Mouse (Mus musculus): ENCODE measurements around the gene Abcc1.

The Abcc1 gene

DNA sequence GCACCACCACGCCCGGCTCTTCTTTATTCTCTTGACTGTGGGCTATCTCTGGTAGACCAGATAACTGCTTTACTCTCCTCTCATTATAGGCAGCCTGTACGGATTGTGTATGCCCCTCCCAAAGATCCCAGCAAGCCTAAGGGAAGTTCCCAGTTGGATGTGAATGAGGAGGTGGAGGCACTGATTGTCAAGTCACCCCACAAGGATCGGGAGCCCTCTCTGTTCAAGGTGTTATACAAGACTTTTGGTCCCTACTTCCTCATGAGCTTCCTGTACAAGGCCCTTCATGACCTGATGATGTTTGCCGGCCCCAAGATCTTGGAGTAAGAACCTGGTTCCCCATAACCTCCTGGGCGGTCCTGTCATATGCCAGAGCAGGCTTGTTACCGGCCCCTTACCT is 49.3 kb downstream of the Abcc1 start:
- no peak for TF ChIP-seq GATA4 (IDR thresholded peaks at IDR 0.05; ENCODE audit: insufficient replicate concordance, low read length)

DNA sequence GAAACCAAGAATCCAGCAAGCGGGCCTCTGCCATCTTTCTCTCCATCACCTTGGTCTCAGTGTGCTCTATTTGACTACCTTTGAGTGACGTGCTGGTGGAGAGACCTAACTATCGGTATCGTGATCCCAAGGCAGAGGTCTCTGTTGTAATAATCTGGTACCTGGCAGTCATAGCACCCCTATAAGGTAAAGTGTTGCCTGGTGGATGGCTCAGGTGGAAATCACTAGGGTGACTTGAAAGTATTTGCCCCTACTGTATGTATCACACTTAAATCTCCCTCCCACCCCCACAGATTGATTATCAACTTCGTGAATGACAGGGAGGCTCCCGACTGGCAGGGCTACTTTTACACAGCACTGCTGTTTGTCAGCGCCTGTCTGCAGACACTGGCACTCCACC is 49.8 kb downstream of the Abcc1 start:
- no peak for TF ChIP-seq GATA4 (IDR thresholded peaks at IDR 0.05; ENCODE audit: insufficient replicate concordance, low read length)

DNA sequence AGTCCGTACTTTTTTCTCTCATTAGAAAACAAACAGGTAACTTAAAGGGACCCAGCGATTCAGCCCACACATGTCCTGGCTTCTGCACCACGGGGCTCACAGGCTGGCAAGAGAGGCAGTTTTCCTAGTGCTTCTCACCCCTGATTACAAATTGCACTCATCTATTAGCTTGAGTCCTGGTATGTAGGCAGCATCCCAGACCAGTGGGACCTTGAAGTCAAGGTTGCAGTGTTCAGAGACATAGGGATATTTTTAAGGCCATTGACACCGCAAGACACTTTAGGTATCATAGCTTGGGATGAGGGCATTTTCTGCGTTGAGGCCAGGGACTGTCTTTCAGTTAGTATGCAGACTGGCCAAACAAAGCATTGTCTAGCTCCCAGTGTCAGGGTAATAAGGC is 51.2 kb downstream of the Abcc1 start:
- no peak for TF ChIP-seq GATA4 (IDR thresholded peaks at IDR 0.05; ENCODE audit: insufficient replicate concordance, low read length)

DNA sequence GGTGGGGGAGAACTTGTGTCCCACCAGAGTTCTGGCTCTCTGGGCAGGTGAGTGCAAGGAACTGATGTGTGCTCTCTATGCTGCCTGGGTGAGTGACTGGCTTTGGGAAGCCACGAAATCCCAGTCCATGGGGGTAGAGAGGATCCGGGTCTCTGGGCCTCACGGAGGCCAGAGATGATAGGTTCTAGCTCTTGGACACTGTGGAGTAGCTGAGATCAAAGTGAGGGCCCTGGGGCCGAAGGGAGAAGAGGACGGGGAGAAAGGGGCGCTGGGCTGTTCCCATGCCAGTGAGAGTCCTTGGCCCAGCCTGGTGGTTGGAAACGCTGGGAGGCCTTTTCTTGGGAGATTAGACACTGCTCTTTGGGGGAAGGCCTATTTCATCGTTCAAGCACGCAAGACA is 53.8 kb downstream of the Abcc1 start:
- no peak for TF ChIP-seq GATA4 (IDR thresholded peaks at IDR 0.05; ENCODE audit: insufficient replicate concordance, low read length)

DNA sequence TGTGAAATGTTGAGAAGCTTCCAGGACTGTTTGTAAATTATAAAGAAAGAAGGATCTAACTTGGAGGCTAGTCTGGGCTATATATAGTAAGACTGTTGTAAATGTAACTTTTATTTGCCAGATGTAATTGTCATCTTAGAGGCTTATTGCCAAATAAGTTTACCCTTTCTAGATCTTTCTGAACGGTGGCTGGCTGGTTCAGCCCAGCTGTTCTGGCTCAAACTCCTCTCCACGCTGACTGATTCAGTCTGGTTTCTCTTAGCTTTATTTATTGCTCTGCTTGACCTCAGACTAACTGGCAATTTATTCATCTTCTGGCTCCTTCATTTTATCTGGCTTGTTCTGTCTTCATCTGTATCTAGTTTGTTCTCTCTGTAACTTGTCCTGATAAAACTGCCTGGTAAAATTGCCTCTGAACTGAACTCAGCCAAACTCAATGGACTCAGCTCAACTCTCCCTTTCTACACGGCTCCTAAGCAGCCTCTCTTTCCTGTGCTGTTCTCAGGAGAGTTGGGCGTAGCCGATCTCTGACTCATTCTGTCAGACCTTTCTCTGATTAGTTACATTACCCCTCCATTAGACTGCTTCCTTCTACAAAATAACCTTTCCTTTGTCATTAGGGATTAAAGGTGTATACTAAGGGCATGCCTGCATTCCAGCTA is 55.7 kb downstream of the Abcc1 start:
- no peak for TF ChIP-seq GATA4 (IDR thresholded peaks at IDR 0.05; ENCODE audit: insufficient replicate concordance, low read length)

DNA sequence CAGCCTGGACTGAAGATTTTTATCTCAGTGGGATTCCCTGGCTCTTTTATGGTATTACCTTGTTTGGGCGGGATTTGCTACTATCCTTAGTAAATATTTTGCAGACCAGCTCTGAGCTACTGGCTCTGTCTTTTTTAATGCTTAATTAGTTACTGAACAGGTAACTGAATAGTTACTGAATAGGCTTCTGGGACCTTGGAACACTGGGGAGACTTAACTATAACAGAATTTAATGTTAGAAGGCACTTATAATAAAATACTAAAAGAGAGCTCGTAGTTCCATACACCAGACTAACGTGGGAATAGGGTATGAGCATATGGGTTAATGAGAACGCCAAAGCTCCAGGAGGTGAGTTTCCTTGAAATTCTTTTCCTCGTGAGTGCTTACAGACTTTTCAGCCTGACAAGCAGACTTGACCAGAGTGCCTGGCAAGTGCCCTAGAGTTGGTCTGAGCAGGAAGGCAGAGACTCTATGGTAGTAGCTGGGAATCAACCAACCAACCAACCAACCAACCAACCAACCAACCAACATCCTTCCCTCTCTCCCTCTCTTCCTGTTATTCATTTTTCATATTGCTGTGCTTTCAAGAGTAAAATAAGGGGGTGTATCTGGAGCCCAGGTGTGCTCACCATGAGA is 59.3 kb downstream of the Abcc1 start:
- TF ChIP-seq GATA4 (IDR thresholded peaks at IDR 0.05; ENCODE audit: insufficient replicate concordance, low read length): no peak

DNA sequence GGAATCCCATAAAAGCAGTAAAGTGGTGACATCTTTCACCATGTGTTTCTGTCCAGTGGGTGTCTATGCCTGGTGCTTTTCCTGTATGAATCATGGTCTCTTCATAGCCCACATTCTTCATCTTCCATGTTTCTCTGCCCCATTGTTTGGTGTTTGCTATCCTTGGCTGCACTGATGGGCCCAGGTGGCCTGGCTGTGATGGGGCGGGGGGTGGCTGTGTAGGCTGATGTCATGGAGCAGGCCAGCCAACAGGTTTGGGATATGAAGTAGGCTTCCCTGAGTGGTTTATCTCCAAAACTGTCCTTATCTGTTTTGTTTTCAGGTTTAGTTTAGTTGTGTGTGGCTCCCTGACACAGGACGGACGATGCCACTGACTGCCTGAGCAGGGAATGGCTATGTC is 60.7 kb downstream of the Abcc1 start:
- TF ChIP-seq GATA4 (IDR thresholded peaks at IDR 0.05; ENCODE audit: insufficient replicate concordance, low read length): no peak

DNA sequence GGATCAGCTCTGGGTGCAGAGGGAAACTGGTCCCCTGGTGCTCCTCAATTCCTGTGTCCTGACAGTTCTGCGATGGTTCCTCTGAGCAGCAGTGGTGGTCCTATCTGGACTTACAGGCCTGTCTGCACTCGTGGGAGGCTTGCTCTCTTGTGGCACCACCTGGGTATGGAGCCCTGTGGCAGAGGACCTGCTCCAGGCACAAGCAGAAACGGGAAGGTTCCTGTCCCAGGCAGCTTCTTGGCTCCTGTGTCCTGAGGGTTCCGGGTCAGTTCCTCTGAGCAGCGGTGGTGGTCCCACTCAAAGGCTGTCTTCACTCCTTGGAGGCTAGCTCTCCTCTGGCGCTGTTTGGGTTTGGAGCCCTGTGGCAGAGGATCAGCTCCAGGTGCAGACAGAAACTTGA is 68.0 kb downstream of the Abcc1 start:
- TF ChIP-seq GATA4 (IDR thresholded peaks at IDR 0.05; ENCODE audit: insufficient replicate concordance, low read length): no peak

DNA sequence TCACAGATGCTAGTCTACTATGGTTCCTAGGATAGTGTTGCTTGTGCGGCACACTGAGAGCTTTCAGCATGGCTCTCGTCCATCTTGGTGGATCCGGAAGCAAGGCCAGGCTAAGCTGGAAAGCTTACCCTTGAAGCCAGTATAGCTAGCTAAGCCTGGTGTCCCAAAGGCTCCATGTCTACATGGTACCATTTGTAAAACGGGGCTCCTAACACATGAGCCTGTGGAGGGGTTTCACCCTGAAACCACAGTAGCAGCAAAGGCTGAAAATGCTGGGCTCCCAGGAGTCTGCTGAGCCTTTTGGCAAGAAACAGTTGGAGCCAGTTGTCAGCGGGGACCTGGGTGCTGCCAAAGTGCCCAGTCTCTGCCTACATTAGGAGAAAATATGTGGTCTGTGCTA is 71.6 kb downstream of the Abcc1 start:
- no peak for TF ChIP-seq GATA4 (IDR thresholded peaks at IDR 0.05; ENCODE audit: insufficient replicate concordance, low read length)

DNA sequence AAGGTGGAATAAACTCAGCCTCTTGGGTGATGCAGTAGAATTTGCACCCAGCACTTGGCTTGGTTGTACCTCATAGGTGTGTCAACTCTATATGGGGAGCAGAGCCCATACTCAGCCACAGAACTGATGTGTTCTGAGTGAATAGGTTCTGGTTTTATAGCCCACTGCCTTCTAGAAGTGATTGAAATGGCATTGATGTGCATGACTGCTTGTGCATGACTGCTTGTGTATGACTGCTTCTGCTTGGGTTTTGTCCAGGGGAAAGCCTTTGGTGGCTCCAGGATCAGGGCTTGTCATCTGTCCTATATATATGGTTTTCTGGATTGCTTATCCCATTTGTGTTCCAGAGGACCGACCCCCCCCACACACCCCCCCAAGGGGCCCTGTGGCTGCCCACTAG is 74.2 kb downstream of the Abcc1 start:
- TF ChIP-seq GATA4 (IDR thresholded peaks at IDR 0.05; ENCODE audit: insufficient replicate concordance, low read length): no peak

DNA sequence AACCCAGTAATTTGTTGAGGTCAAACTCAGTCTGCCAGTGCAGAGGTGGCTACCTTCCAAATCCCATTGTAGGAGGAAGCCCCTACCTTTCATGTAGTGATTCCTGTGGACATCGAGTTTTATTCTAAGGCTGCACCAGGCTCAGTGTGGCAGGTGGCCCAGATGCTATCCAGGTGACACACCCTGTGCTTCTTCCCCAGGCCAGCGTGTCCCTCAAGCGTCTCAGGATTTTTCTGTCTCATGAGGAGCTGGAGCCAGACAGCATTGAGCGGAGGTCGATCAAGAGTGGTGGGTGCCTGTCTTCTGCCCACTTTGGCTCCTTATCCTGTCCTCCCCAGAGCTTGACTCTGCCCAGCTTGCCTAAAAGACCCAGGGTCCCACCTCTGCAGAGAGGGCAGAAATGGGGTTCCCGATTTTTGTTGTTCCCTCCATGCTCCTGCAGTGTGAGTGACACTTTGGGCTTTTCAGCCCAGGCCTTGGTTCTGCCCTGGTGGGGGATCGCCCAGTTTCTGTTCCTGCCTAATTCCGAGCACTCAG is 76.2 kb downstream of the Abcc1 start:
- TF ChIP-seq GATA4 (IDR thresholded peaks at IDR 0.05; ENCODE audit: insufficient replicate concordance, low read length): no peak

DNA sequence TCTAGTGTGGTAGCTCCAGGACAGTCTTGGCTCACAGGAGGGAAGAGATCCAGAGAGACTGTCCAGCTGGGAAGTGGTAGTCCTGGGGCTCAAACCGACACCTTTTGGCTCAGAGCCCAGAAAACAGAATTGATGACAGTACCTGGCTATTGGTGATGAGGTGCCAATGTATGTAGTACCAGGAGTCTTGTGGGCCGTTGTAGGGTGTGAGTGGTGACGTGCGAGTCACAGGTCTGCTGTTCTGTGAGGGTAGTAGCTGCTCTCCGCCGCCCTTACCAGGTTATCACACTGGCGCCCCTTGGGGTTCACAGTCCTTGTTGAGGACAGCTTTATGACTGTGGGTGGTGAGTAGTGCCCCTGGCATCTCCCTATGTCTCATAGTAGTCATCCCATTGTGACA is 77.2 kb downstream of the Abcc1 start:
- TF ChIP-seq GATA4 (IDR thresholded peaks at IDR 0.05; ENCODE audit: insufficient replicate concordance, low read length): no peak

DNA sequence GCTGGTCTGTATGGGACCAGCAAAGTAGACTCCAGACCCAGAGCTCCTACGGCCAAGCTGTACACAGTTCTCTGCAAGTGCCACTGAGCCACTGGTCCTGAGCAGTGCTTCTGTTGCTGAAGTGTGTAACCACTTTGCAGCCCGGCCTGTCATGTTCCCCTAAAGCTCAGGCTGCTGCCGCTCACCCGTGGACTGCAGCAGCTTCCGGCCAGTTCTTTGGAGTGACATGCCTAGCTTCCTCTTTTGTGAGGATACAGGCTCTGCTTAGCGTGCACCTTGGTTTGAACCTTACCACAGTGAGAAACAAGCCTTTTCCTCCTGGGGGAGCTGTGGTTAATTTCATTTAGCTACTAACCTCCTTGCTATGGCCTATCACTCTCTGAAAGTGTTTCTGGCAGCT is 77.7 kb downstream of the Abcc1 start:
- TF ChIP-seq GATA4 (IDR thresholded peaks at IDR 0.05; ENCODE audit: insufficient replicate concordance, low read length): no peak

DNA sequence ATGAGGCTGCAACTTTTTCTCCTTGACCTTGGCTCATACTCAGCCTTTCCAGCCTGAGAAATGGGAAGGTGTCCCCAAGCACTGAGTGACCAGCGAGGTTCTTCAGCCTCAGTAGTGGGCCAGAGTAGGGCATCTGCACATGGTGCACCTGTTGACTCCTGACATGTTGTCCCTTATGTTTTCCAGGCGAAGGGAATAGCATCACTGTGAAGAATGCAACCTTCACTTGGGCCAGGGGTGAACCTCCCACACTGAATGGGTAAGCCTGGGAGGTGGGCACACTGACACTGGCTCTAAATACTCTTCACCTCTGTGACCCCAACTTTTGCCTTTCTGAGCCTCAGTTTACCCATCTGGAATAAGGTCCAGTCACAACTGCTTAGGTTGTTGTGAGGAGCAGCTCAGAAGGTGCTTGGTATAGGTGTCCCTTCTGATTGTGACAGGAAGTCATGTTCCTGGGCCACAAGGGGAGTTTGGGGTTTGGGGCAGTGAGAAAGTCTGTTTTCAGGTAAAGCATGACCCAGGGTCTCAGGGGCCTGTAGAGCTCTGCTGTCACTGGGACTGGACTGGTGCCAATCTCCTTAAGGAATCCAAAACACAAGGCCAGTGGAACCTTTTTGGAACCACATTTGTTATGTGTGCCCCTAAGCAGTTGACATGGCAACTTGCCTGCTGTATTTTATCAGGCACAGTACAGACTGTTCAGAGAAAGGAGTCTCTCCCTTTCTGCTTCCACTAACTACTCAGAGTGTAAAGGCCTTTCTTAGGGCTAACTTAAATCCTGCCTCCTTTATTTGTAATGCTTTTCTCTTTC is 78.7 kb downstream of the Abcc1 start:
- TF ChIP-seq GATA4 (IDR thresholded peaks at IDR 0.05; ENCODE audit: insufficient replicate concordance, low read length): no peak

DNA sequence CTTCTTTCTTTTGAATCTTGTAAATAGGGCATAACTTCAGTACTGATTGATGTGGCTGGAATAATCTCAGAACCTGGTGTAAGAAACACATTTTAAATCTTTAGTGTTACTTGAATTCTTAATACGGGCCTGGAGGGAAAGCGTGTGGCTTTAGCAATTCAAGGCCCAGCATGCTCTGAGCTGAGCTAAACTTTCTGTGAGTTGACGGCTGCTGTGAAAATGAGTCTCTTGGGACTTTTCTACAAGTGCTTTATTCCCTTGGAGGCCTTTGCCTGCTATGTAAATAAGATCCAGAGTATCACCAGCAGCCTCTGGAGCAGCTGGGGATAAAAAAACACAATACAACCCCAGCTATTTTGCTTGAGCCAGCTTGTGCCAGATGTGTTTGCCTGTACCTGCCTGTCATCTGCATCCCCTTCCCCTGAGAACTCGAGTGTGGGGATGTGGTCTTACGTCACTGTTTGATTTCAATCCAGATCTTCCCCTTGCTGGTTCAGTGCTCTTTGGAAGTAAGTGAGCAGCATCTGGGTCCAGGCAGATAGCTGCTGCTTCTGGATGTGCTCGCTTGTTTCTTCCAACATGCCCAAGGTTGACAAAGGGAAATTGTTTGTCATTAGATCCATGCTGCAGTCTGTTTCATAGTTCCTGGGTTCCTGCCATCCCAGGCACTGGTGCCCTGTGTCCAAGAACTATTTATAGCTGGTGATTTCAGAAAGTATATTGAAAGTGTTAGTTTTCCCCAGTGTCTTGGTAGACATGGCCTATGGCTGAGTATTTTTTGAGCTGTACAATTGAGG is 82.9 kb downstream of the Abcc1 start:
- no peak for TF ChIP-seq GATA4 (IDR thresholded peaks at IDR 0.05; ENCODE audit: insufficient replicate concordance, low read length)

Measured in liver, adult (tissue).